Mouse (Mus musculus) midbrain, embryonic 16.5 days (tissue): ENCODE data around the gene Ssbp3. TPM values are rescaled to one million over a fixed set of nuclear protein-coding genes. Genes with fewer than 3 reads are reported as not detected.

Experiments
- ATAC-seq: fragments of 200-750 bp; cut with Nextera tagmentation; 2 replicates; pipeline ENCODE4 v1.8.0; 2017; ENCODE audit warnings: moderate TSS enrichment
- H3K27ac ChIP-seq: fragments of 300-500 bp; sonication (generic); 2 replicates; pipeline ENCODE4 v1.5.1; 2014; ENCODE audit warnings: mild to moderate bottlenecking, low read length, mixed read lengths
- H3K27me3 ChIP-seq: fragments of 300-500 bp; sonication (generic); 2 replicates; pipeline ENCODE4 v1.6.1; 2014; ENCODE audit warnings: low read depth, low read length, mixed read lengths; ENCODE audit not compliant: control insufficient read depth, insufficient read depth
- H3K36me3 ChIP-seq: fragments of 300-500 bp; sonication (generic); 2 replicates; pipeline ENCODE4 v1.6.1; 2014; ENCODE audit warnings: mild to moderate bottlenecking, low read length, moderate library complexity, mixed read lengths; ENCODE audit not compliant: control insufficient read depth, insufficient read depth
- H3K4me1 ChIP-seq: fragments of 300-500 bp; sonication (generic); 2 replicates; pipeline ENCODE4 v1.6.1; 2014; ENCODE audit warnings: mild to moderate bottlenecking, low read length, mixed read lengths; ENCODE audit not compliant: control insufficient read depth, insufficient read depth
- H3K4me2 ChIP-seq: fragments of 300-500 bp; sonication (generic); 2 replicates; pipeline ENCODE4 v1.6.1; 2014; ENCODE audit warnings: mild to moderate bottlenecking, low read length, mixed read lengths
- H3K4me3 ChIP-seq: fragments of 300-500 bp; sonication (generic); 2 replicates; pipeline ENCODE4 v1.5.1; 2014; ENCODE audit warnings: low read depth, mild to moderate bottlenecking, low read length, moderate library complexity, mixed read lengths
- H3K9ac ChIP-seq: fragments of 300-500 bp; sonication (generic); 2 replicates; pipeline ENCODE4 v1.6.1; 2014; ENCODE audit warnings: low read depth, low read length, mixed read lengths
- H3K9me3 ChIP-seq: fragments of 300-500 bp; sonication (generic); replicated peaks from 2 replicates; pipeline ENCODE4 v1.6.1; 2014; ENCODE audit warnings: mild to moderate bottlenecking, low read length, mixed read lengths; ENCODE audit not compliant: control insufficient read depth, poor library complexity, severe bottlenecking
- WGBS: fragments of 180-500 bp; shearing (Covaris S2); extraction: QIAGEN DNeasy Blood & Tissue Kit; methylation state at CpG from one replicate; pipeline ENCODE4 v1.1.7; 2014; 5-methylcytosine and 5-hydroxymethylcytosine counted together
- polyA plus RNA-seq: library from polyadenylated mRNA; unstranded; fragments of >200 nt; fragmentation: Nextera tagmentation; extraction: Ambion mirVana; gene quantifications from 2 replicates; pipeline ENCODE4 v1.2.1, GENCODE M21; 2015

Gene Ssbp3
- polyA plus RNA-seq, 1 experiment from 2014 or later, result 129 TPM

GRCm38 (mm10) chr4:106869539-106869951, 41.0 kb upstream of the Ssbp3 start:
- WGBS, result 72% methylated on average over 3 of the region's 3 CpGs
- H3K9ac ChIP-seq, result no peak overlapping the region

GRCm38 (mm10) chr4:106870556-106870955, 39.9 kb upstream of the Ssbp3 start:
- Histone ChIP-seq H3K9me3 (no peaks in the 10 kb centered on the region), H3K27me3 (no peaks in the 10 kb centered on the region), H3K4me3 (no peak overlapping the region), H3K9ac (no peak overlapping the region), H3K36me3 (no peaks in the 10 kb centered on the region), H3K27ac (no peak overlapping the region), H3K4me1 (peaks cover 10% of the 10 kb centered on the region), H3K4me2 (no peak overlapping the region)
- no peak for ATAC-seq
- WGBS, result 91% methylated on average over 2 of the region's 2 CpGs

More at GRCm38 (mm10) chr4:106869539-106869951, 41.0 kb upstream of the Ssbp3 start:
- Histone ChIP-seq H3K27me3 (no peaks in the 10 kb centered on the region), H3K27ac (no peak overlapping the region), H3K4me2 (no peak overlapping the region), H3K36me3 (no peaks in the 10 kb centered on the region), H3K4me1 (peaks cover 13% of the 10 kb centered on the region), H3K9me3 (no peaks in the 10 kb centered on the region), H3K4me3 (no peak overlapping the region)
- no peak for ATAC-seq

DNA sequence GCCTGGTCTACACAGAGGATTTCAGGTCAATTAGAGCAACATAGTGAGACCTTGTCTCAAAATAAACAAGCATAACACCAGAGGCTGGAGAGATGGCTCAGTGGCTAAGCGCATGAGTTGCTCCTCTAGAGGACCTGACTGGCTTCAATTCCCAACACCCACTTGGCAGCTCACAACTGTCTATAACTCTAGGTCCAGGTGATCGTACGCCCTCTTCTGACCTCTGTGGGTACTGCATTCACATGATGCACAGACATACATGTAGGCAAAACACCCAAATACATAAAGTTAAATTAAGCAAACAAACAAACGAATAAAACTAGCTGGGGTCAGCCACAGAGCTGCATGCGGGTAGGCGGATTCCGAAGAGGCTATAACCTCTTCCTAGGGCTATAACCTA, 36.0 kb upstream of the Ssbp3 start:
- no peaks in the 10 kb centered on the region for H3K27me3 ChIP-seq
- no peaks in the 10 kb centered on the region for H3K4me1 ChIP-seq
- no peak overlapping the region for H3K4me3 ChIP-seq
- ATAC-seq, result no peak
- no peaks in the 10 kb centered on the region for H3K36me3 ChIP-seq
- no peak overlapping the region for H3K9ac ChIP-seq
- H3K27ac ChIP-seq, result no peak overlapping the region
- 91% methylated on average over 7 of the region's 7 CpGs for WGBS
- no peak overlapping the region for H3K4me2 ChIP-seq
- no peaks in the 10 kb centered on the region for H3K9me3 ChIP-seq

- Histone ChIP-seq H3K27me3 (no peaks in the 10 kb centered on the region), H3K4me2 (no peak overlapping the region), H3K4me3 (no peak overlapping the region), H3K9ac (no peak overlapping the region), H3K36me3 (no peaks in the 10 kb centered on the region), H3K4me1 (no peaks in the 10 kb centered on the region), H3K27ac (no peak overlapping the region), H3K9me3 (no peaks in the 10 kb centered on the region; the same call in 1 of the 2 replicates)
- ATAC-seq, result no peak
- WGBS, result 81% methylated on average over 6 of the region's 6 CpGs
These were observed 29.4 kb upstream of the Ssbp3 start for GRCm38 (mm10) chr4:106881101-106881500.

- no peaks in the 10 kb centered on the region for H3K27me3 ChIP-seq
- H3K4me1 ChIP-seq, result no peaks in the 10 kb centered on the region
- WGBS, result 67% methylated on average over 2 of the region's 2 CpGs
- H3K9ac ChIP-seq, result no peak overlapping the region
- no peak overlapping the region for H3K27ac ChIP-seq
- H3K9me3 ChIP-seq, result no peaks in the 10 kb centered on the region; the same call in 1 of the 2 replicates
- no peak for ATAC-seq
- H3K4me3 ChIP-seq, result no peak overlapping the region
- no peaks in the 10 kb centered on the region for H3K36me3 ChIP-seq
- no peak overlapping the region for H3K4me2 ChIP-seq
These were observed 27.4 kb upstream of the Ssbp3 start for GRCm38 (mm10) chr4:106883149-106883548.

- H3K4me3 ChIP-seq, result no peak overlapping the region
- no peaks in the 10 kb centered on the region for H3K36me3 ChIP-seq
- no peak overlapping the region for H3K27ac ChIP-seq
- ATAC-seq, result no peak
- H3K4me1 ChIP-seq, result no peaks in the 10 kb centered on the region
- H3K4me2 ChIP-seq, result no peak overlapping the region
- WGBS, result 77% methylated on average over 10 of the region's 10 CpGs
- no peaks in the 10 kb centered on the region; the same call in 1 of the 2 replicates for H3K9me3 ChIP-seq
- H3K27me3 ChIP-seq, result no peaks in the 10 kb centered on the region
- no peak overlapping the region for H3K9ac ChIP-seq
These were observed 24.0 kb upstream of the Ssbp3 start for GRCm38 (mm10) chr4:106886307-106887085.

DNA sequence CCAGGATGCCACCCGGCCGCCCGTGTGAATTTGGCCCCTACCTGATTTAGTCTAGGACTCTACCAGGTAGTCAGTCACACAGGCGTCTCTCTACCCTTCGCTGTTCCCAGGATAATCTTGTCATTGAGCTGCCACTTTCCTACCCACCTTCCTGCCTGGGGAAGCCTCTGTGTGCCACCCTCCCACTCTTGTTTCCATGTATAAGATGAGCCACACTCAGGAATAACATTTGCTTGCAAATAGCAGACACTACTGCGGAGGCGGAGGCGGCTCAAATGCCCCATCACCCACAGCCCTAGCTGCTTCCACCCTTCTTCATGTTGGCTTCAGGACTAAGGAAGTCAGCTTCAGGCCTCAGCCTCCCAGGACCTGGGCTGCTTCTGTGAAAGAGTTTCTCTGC, 14.4 kb upstream of the Ssbp3 start:
- ATAC-seq, result no peak
- Histone ChIP-seq H3K27ac (no peak overlapping the region), H3K36me3 (no peaks in the 10 kb centered on the region), H3K4me3 (no peak overlapping the region), H3K9me3 (no peaks in the 10 kb centered on the region; the same call in 1 of the 2 replicates), H3K4me2 (no peak overlapping the region), H3K27me3 (no peaks in the 10 kb centered on the region), H3K4me1 (peaks cover 10% of the 10 kb centered on the region), H3K9ac (no peak overlapping the region)
- 84% methylated on average over 8 of the region's 8 CpGs for WGBS

- no peak overlapping the region for H3K27ac ChIP-seq
- no peak overlapping the region for H3K4me3 ChIP-seq
- H3K9ac ChIP-seq, result no peak overlapping the region
- no peaks in the 10 kb centered on the region for H3K27me3 ChIP-seq
- no peaks in the 10 kb centered on the region for H3K36me3 ChIP-seq
- no peaks in the 10 kb centered on the region for H3K9me3 ChIP-seq
- WGBS, result 33% methylated on average over 5 of the region's 5 CpGs
- ATAC-seq, result peak; percentile 84
- no peak overlapping the region for H3K4me2 ChIP-seq
- H3K4me1 ChIP-seq, result peaks cover 10% of the 10 kb centered on the region
These were observed 11.6 kb upstream of the Ssbp3 start for GRCm38 (mm10) chr4:106898923-106899322.

- no peak for ATAC-seq
- Histone ChIP-seq H3K4me3 (no peak overlapping the region), H3K4me1 (peaks cover 10% of the 10 kb centered on the region)
These were observed 11.0 kb upstream of the Ssbp3 start for GRCm38 (mm10) chr4:106899471-106899870.

More at GRCm38 (mm10) chr4:106899471-106899870, 11.0 kb upstream of the Ssbp3 start:
- 89% methylated on average over 3 of the region's 3 CpGs for WGBS
- no peak overlapping the region for H3K27ac ChIP-seq
- no peak overlapping the region for H3K4me2 ChIP-seq
- no peak overlapping the region for H3K9ac ChIP-seq
- H3K27me3 ChIP-seq, result no peaks in the 10 kb centered on the region
- no peaks in the 10 kb centered on the region for H3K36me3 ChIP-seq
- H3K9me3 ChIP-seq, result no peaks in the 10 kb centered on the region
